Mouse (Mus musculus) embryonic facial prominence, embryonic 12.5 days (tissue): ENCODE data around the gene Lrrc29. TPM values are rescaled to one million over a fixed set of nuclear protein-coding genes. Genes with fewer than 3 reads are reported as not detected.

Experiments used
- ATAC-seq: fragments of 200-750 bp; cut with Nextera tagmentation; 2 replicates; pipeline ENCODE4 v1.8.0; 2017; ENCODE audit not compliant: insufficient number of reproducible peaks, insufficient read depth, low FRiP score, low TSS enrichment
- H3K27ac ChIP-seq: fragments of 300-500 bp; sonication (generic); 2 replicates; pipeline ENCODE4 v1.5.1; 2016; ENCODE audit warnings: mild to moderate bottlenecking
- H3K27me3 ChIP-seq: fragments of 300-500 bp; sonication (generic); 2 replicates; pipeline ENCODE4 v1.6.1; 2016; ENCODE audit warnings: mild to moderate bottlenecking, moderate library complexity
- H3K36me3 ChIP-seq: fragments of 300-500 bp; sonication (generic); 2 replicates; pipeline ENCODE4 v1.6.1; 2016; ENCODE audit warnings: mild to moderate bottlenecking
- H3K4me1 ChIP-seq: fragments of 300-500 bp; sonication (generic); 2 replicates; pipeline ENCODE4 v1.6.1; 2016
- H3K4me2 ChIP-seq: fragments of 300-500 bp; sonication (generic); replicated peaks from 2 replicates; pipeline ENCODE4 v1.6.1; 2016; ENCODE audit warnings: mild to moderate bottlenecking, moderate library complexity
- H3K4me3 ChIP-seq: fragments of 300-500 bp; sonication (generic); 2 replicates; pipeline ENCODE4 v1.5.1; 2016; ENCODE audit warnings: mild to moderate bottlenecking
- H3K9ac ChIP-seq: fragments of 300-500 bp; sonication (generic); 2 replicates; pipeline ENCODE4 v1.6.1; 2016; ENCODE audit warnings: mild to moderate bottlenecking, moderate library complexity
- H3K9me3 ChIP-seq: fragments of 300-500 bp; sonication (generic); 2 replicates; pipeline ENCODE4 v1.6.1; 2016; ENCODE audit warnings: mild to moderate bottlenecking, moderate library complexity
- WGBS: fragments of 180-500 bp; shearing (Covaris S2); methylation state at CpG from one replicate; pipeline ENCODE4 v1.1.7; 2016; 5-methylcytosine and 5-hydroxymethylcytosine counted together
- microRNA counts: library from miRNA; unstranded; fragments of <30 nt; microRNA quantifications from one replicate; lab custom pipeline; 2017
- microRNA-seq: library from miRNA; unstranded; fragments of <30 nt; microRNA quantifications from one replicate; pipeline ENCODE4, GENCODE M21; 2017
- polyA plus RNA-seq: library from polyadenylated mRNA; unstranded; fragments of >200 nt; fragmentation: Nextera tagmentation; extraction: Ambion mirVana; gene quantifications from 2 replicates; pipeline ENCODE4 v1.2.1, GENCODE M21; 2016

Gene Lrrc29
- polyA plus RNA-seq, 1 experiment from 2014 or later = 1.8 TPM

GRCm38 (mm10) chr8:105268342-105269074 lies 57.6 kb downstream of the Lrrc29 start:
- under 1% methylated on average over 65 of the region's 65 CpGs for WGBS
- Histone ChIP-seq H3K4me1 (peaks cover 34% of the 10 kb centered on the region), H3K9ac (peak overlapping the region; percentile 54), H3K27ac (no peak overlapping the region), H3K27me3 (peaks cover 99% of the 10 kb centered on the region), H3K4me2 (peak overlapping the region; percentile 83), H3K4me3 (peak overlapping the region; percentile 42), H3K9me3 (peaks cover 5% of the 10 kb centered on the region; the same call in 1 of the 2 replicates), H3K36me3 (no peaks in the 10 kb centered on the region)
- ATAC-seq = peak; percentile 44

GRCm38 (mm10) chr8:105266775-105267174 lies 59.3 kb downstream of the Lrrc29 start:
- peaks cover 34% of the 10 kb centered on the region for H3K4me1 ChIP-seq
- no peak overlapping the region for H3K4me3 ChIP-seq
- no peak overlapping the region for H3K9ac ChIP-seq
- no peaks in the 10 kb centered on the region for H3K36me3 ChIP-seq
- peaks cover 5% of the 10 kb centered on the region; the same call in 1 of the 2 replicates for H3K9me3 ChIP-seq
- WGBS = 12% methylated on average over 13 of the region's 13 CpGs
- no peak overlapping the region for H3K27ac ChIP-seq
- ATAC-seq = no peak
- H3K4me2 ChIP-seq = no peak overlapping the region
- H3K27me3 ChIP-seq = peaks cover 95% of the 10 kb centered on the region

GRCm38 (mm10) chr8:105265128-105265527 lies 61.0 kb downstream of the Lrrc29 start:
- Histone ChIP-seq H3K4me3 (peak overlapping the region; percentile 56), H3K9me3 (peaks cover 5% of the 10 kb centered on the region; the same call in 1 of the 2 replicates), H3K4me1 (peaks cover 26% of the 10 kb centered on the region), H3K36me3 (no peaks in the 10 kb centered on the region), H3K27ac (no peak overlapping the region), H3K4me2 (peak overlapping the region; percentile 73), H3K27me3 (peaks cover 95% of the 10 kb centered on the region), H3K9ac (no peak overlapping the region)
- WGBS = 13% methylated on average over 10 of the region's 10 CpGs
- no peak for ATAC-seq

- peak within 1 kb of the TSS; percentile 56 for H3K4me3 ChIP-seq
- peak within 1 kb of the TSS; percentile 73 for H3K4me2 ChIP-seq
- H3K27ac ChIP-seq = no peak within 1 kb of the TSS
- no peak for ATAC-seq
- H3K36me3 ChIP-seq = no peaks in the 10 kb centered on the region
- H3K4me1 ChIP-seq = peaks cover 24% of the 10 kb centered on the region
- H3K27me3 ChIP-seq = peaks cover 95% of the 10 kb centered on the region
- peaks cover 5% of the 10 kb centered on the region; the same call in 1 of the 2 replicates for H3K9me3 ChIP-seq
- WGBS = 1% methylated on average over 54 of the region's 54 CpGs
- H3K9ac ChIP-seq = peak within 1 kb of the TSS; percentile 62
Measured at GRCm38 (mm10) chr8:105264024-105264982, 61.8 kb downstream of the Lrrc29 start, which contains the start of the genes Tradd and Fbxl8. Gene Tradd (minus strand): TSS chr8:105264609. Gene Fbxl8 (plus strand): TSS chr8:105264648.

- Histone ChIP-seq H3K27ac (no peak overlapping the region), H3K9ac (no peak overlapping the region), H3K27me3 (peaks cover 95% of the 10 kb centered on the region), H3K4me2 (peak overlapping the region; percentile 73; the same call in 1 of the 2 replicates), H3K4me3 (peak overlapping the region; percentile 56), H3K36me3 (no peaks in the 10 kb centered on the region), H3K4me1 (peaks cover 27% of the 10 kb centered on the region), H3K9me3 (peaks cover 5% of the 10 kb centered on the region; the same call in 1 of the 2 replicates)
- 36% methylated on average over 16 of the region's 16 CpGs for WGBS
- no peak for ATAC-seq
Measured at GRCm38 (mm10) chr8:105263244-105263912, 62.7 kb downstream of the Lrrc29 start.

MicroRNA genes within 50 kb of the gene (microRNA counts, 519-probe panel; counts per million panel counts)
- 2,275 counts per million, percentile 68 among the panel's probes with 10 or more counts for microRNA mmu-miR-328 (lab: Ali Mortazavi, UCI)

Small RNA genes lying within 50 kb of the gene (microRNA-seq; reads per million reads assigned to microRNA genes)
- not detected for gene Gm27320
- gene Mir328 = 179 reads per million, percentile 60 among the genes with 10 or more reads in this experiment

Other genes with a start within 250 kb of the Lrrc29 start
- gene Ces3b, start 242.5 kb downstream of the Lrrc29 start, polyA plus RNA-seq = not detected in 2 replicates
- gene Ces4a, start 194.5 kb downstream of the Lrrc29 start, polyA plus RNA-seq = not detected in 2 replicates
- gene Cbfb, start 155.6 kb downstream of the Lrrc29 start, polyA plus RNA-seq = 120 and 124 TPM in 2 replicates
- 26.3 and 26.7 TPM in 2 replicates for gene D230025D16Rik, start 101.1 kb downstream of the Lrrc29 start, polyA plus RNA-seq
- gene B3gnt9, start 71.1 kb downstream of the Lrrc29 start, polyA plus RNA-seq = 7.1 and 9.1 TPM in 2 replicates
- 17.4 and 18.7 TPM in 2 replicates for gene Tradd, start 61.7 kb downstream of the Lrrc29 start, polyA plus RNA-seq
- gene Fbxl8, start 61.6 kb downstream of the Lrrc29 start, polyA plus RNA-seq = 1.2 and 1.4 TPM in 2 replicates
- gene Hsf4, start 56.5 kb downstream of the Lrrc29 start, polyA plus RNA-seq = 0.36 TPM in 1 of 2 replicates, not detected in the other
- 2.1 and 2.4 TPM in 2 replicates for gene Nol3, start 50.1 kb downstream of the Lrrc29 start, polyA plus RNA-seq
- gene 4931428F04Rik, start 36.4 kb downstream of the Lrrc29 start, polyA plus RNA-seq = 24.2 and 24.5 TPM in 2 replicates
- gene Exoc3l, start 30.2 kb downstream of the Lrrc29 start, polyA plus RNA-seq = 12.8 and 15.2 TPM in 2 replicates
- 81.1 and 82.3 TPM in 2 replicates for gene E2f4, start 28.6 kb downstream of the Lrrc29 start, polyA plus RNA-seq
- 3.4 and 4.2 TPM in 2 replicates for gene Elmo3, start 20.7 kb downstream of the Lrrc29 start, polyA plus RNA-seq
- 103 and 106 TPM in 2 replicates for gene Tmem208, start 76 bp upstream of the Lrrc29 start, polyA plus RNA-seq
- gene Fhod1, start 21.7 kb upstream of the Lrrc29 start, polyA plus RNA-seq = 2.3 TPM in 2 replicates
- gene Slc9a5, start 22.6 kb upstream of the Lrrc29 start, polyA plus RNA-seq = 5.9 and 7.4 TPM in 2 replicates
- 0.69 and 0.74 TPM in 2 replicates for gene Plekhg4, start 47.0 kb upstream of the Lrrc29 start, polyA plus RNA-seq
- not detected in 2 replicates for gene Kctd19, start 87.2 kb upstream of the Lrrc29 start, polyA plus RNA-seq
- 0.18 and 0.31 TPM in 2 replicates for gene Lrrc36, start 87.3 kb upstream of the Lrrc29 start, polyA plus RNA-seq
- gene Tppp3, start 145.2 kb upstream of the Lrrc29 start, polyA plus RNA-seq = 44.6 and 51.1 TPM in 2 replicates
- gene Zdhhc1, start 170.6 kb upstream of the Lrrc29 start, polyA plus RNA-seq = 38.3 and 41.8 TPM in 2 replicates
- gene Hsd11b2, start 192.5 kb upstream of the Lrrc29 start, polyA plus RNA-seq = 6.1 and 6.6 TPM in 2 replicates
- 75.4 and 84.3 TPM in 2 replicates for gene Atp6v0d1, start 239.8 kb upstream of the Lrrc29 start, polyA plus RNA-seq